Mouse (Mus musculus) thymus, postnatal 25 days (tissue): ENCODE measurements around the gene Arid1b.

Experiments used
- DNase-seq: peaks from one replicate; pipeline ENCODE4 v3.0.0; 2022

Arid1b gene

GRCm38 (mm10) chr17:5196508-5196907 is 202.4 kb downstream of the Arid1b start:
- DNase-seq: no peak

GRCm38 (mm10) chr17:5197083-5197482 is 203.0 kb downstream of the Arid1b start:
- DNase-seq: no peak

GRCm38 (mm10) chr17:5197765-5198164 is 203.6 kb downstream of the Arid1b start:
- DNase-seq: no peak

- DNase-seq: no peak
Measured at GRCm38 (mm10) chr17:5198252-5198651, 204.1 kb downstream of the Arid1b start.

GRCm38 (mm10) chr17:5198811-5199210 is 204.7 kb downstream of the Arid1b start:
- DNase-seq: no peak

GRCm38 (mm10) chr17:5200638-5201037 is 206.5 kb downstream of the Arid1b start:
- no peak for DNase-seq

- DNase-seq: peak; percentile 66
Measured at GRCm38 (mm10) chr17:5201859-5202598, 207.9 kb downstream of the Arid1b start.

GRCm38 (mm10) chr17:5202756-5203155 is 208.6 kb downstream of the Arid1b start:
- no peak for DNase-seq

- no peak for DNase-seq
Measured at GRCm38 (mm10) chr17:5203346-5204102, 209.4 kb downstream of the Arid1b start.

GRCm38 (mm10) chr17:5204103-5204665 is 210.1 kb downstream of the Arid1b start:
- no peak for DNase-seq

- DNase-seq: no peak
Measured at GRCm38 (mm10) chr17:5205163-5205581, 211.0 kb downstream of the Arid1b start.

GRCm38 (mm10) chr17:5206731-5207130 is 212.6 kb downstream of the Arid1b start:
- no peak for DNase-seq

- no peak for DNase-seq
Measured at GRCm38 (mm10) chr17:5207881-5208280, 213.7 kb downstream of the Arid1b start.

- peak; percentile 31 for DNase-seq
Measured at GRCm38 (mm10) chr17:5208362-5208761, 214.2 kb downstream of the Arid1b start.

GRCm38 (mm10) chr17:5209076-5209475 is 214.9 kb downstream of the Arid1b start:
- DNase-seq: no peak

- DNase-seq: no peak
Measured at GRCm38 (mm10) chr17:5210101-5210727, 216.1 kb downstream of the Arid1b start.

- no peak for DNase-seq
Measured at GRCm38 (mm10) chr17:5210891-5211290, 216.8 kb downstream of the Arid1b start.

GRCm38 (mm10) chr17:5212166-5212565 is 218.0 kb downstream of the Arid1b start:
- no peak for DNase-seq

- DNase-seq: no peak
Measured at GRCm38 (mm10) chr17:5213441-5213840, 219.3 kb downstream of the Arid1b start.

- no peak for DNase-seq
Measured at GRCm38 (mm10) chr17:5215352-5215751, 221.2 kb downstream of the Arid1b start.

GRCm38 (mm10) chr17:5216965-5217546 is 222.9 kb downstream of the Arid1b start:
- no peak for DNase-seq

GRCm38 (mm10) chr17:5217852-5218845 is 224.0 kb downstream of the Arid1b start:
- no peak for DNase-seq
